Comparison of ENCODE assay signal across 26 mouse cellular contexts in genomic region chr16:51332262-51332661, GRCm38 (mm10).
"Had no signal": no experiment of that assay in that cellular context is flagged by ENCODE, and none has a peak within 500 bp of the region (broad histone marks: within the 10 kb centered on the region; RNA-seq: fewer than 3 reads in every experiment).

No protein-coding gene starts in this region.

- H3K27me3 ChIP-seq: embryonic facial prominence, embryonic 12.5 days; embryonic facial prominence, embryonic 13.5 days; embryonic facial prominence, embryonic 15.5 days; forebrain, embryonic 12.5 days; heart, embryonic 12.5 days had no signal

- H3K9ac ChIP-seq: embryonic facial prominence, embryonic 12.5 days; embryonic facial prominence, embryonic 13.5 days; embryonic facial prominence, embryonic 15.5 days; forebrain, embryonic 12.5 days; heart, embryonic 12.5 days had no signal

- H3K36me3 ChIP-seq: embryonic facial prominence, embryonic 10.5 days; embryonic facial prominence, embryonic 12.5 days; embryonic facial prominence, embryonic 13.5 days; embryonic facial prominence, embryonic 15.5 days; forebrain, embryonic 12.5 days; heart, embryonic 10.5 days; heart, embryonic 12.5 days had no signal

- H3K4me2 ChIP-seq: embryonic facial prominence, embryonic 12.5 days; embryonic facial prominence, embryonic 13.5 days; embryonic facial prominence, embryonic 15.5 days; forebrain, embryonic 12.5 days; heart, embryonic 11.5 days; heart, embryonic 12.5 days had no signal

- H3K4me1 ChIP-seq: embryonic facial prominence, embryonic 10.5 days; embryonic facial prominence, embryonic 12.5 days; embryonic facial prominence, embryonic 13.5 days; embryonic facial prominence, embryonic 15.5 days; forebrain, embryonic 12.5 days; heart, embryonic 10.5 days; heart, embryonic 12.5 days had no signal

- H3K9me3 ChIP-seq: embryonic facial prominence, embryonic 10.5 days; embryonic facial prominence, embryonic 12.5 days; embryonic facial prominence, embryonic 13.5 days; embryonic facial prominence, embryonic 15.5 days; forebrain, embryonic 12.5 days; heart, embryonic 10.5 days; heart, embryonic 12.5 days had no signal

- DNase-seq: cerebellum, adult 2 months; cerebellum, adult 8-10 months; cerebellum, adult 9-10 months; cerebellum, adult 9-11 months; cerebellum, postnatal 10 days; cerebellum, postnatal 14 days; cerebellum, postnatal 25 days; cerebellum, postnatal 36 days; embryo, embryonic 11 days; gastrocnemius, adult 2 months; gastrocnemius, postnatal 10 days; gastrocnemius, postnatal 14 days; gastrocnemius, postnatal 25 days; gastrocnemius, postnatal 36 days; heart, adult 11 months; heart, adult 18-20 months; heart, adult 2 months had no signal

- H3K27ac ChIP-seq: embryonic facial prominence, embryonic 10.5 days; embryonic facial prominence, embryonic 12.5 days; embryonic facial prominence, embryonic 13.5 days; embryonic facial prominence, embryonic 15.5 days; forebrain, embryonic 12.5 days; gastrocnemius, adult 2 months; heart, adult 2 months; heart, embryonic 10.5 days had no signal

- H3K4me3 ChIP-seq: embryonic facial prominence, embryonic 10.5 days; embryonic facial prominence, embryonic 12.5 days; embryonic facial prominence, embryonic 13.5 days; embryonic facial prominence, embryonic 15.5 days; erythroblast, embryonic 14.5 days; forebrain, embryonic 12.5 days; gastrocnemius, adult 2 months; heart, adult 2 months; heart, embryonic 10.5 days; heart, embryonic 12.5 days had no signal
